Mouse (Mus musculus): ENCODE measurements around the gene Olfr738.

Olfr738 gene

GRCm38 (mm10) chr14:50407268-50407667, at the start of gene Olfr738:
Olfr738 (plus strand) TSS chr14:50407568.
- WGBS = 91% methylated on average over 1 of the region's 1 CpGs

DNA sequence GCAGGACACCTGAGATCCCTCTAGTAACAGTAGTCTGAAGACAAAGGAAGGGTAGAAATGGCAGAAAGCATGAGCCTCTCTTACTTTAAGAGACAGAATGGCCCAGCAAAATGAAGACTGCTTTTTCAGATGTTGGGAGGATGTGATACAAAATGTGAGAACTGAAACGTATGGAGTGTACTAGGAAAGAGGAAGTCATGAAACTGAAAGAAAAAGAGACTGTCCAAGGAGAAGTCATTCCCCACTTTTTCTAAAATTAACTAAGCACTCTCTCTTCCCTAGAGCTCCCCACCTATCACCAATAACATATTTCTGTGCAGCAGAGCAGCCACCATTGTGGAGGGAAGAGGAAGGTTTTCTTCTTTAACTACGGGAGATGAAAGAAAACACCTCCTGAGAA, 49.8 kb upstream of the Olfr738 start, which contains the start of gene Tlr11:
Gene Tlr11, plus strand, starts transcription at position 322 of the 400 bp plus-strand sequence.
- 65% methylated on average over 2 of the region's 2 CpGs for WGBS

DNA sequence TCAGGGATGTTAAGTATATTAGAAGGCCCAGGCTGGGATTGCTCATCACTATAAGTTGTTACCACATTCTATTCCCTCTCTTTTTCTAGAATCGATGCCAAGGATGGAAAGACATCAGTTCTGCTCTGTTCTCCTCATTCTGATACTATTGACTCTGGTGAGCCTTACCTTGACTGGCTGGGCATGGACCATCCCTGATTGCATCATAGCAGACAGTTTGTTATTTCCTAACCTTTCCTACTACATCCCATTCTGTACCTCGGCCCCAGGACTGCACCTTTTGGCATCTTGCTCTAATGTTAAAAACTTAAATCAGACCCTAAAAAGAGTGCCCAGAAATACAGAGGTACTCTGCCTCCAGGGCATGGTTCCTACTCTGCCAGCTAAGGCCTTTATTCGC, 46.9 kb upstream of the Olfr738 start:
- WGBS = 80% methylated on average over 3 of the region's 3 CpGs

- WGBS = 82% methylated on average over 2 of the region's 2 CpGs
Observed at GRCm38 (mm10) chr14:50363561-50363960, 43.8 kb upstream of the Olfr738 start.

- WGBS = 83% methylated on average over 2 of the region's 2 CpGs
Observed at GRCm38 (mm10) chr14:50380863-50381262, 26.5 kb upstream of the Olfr738 start, which contains the start of gene Olfr736. Olfr736 (plus strand) TSS chr14:50381163.

GRCm38 (mm10) chr14:50418326-50418725, 11.0 kb downstream of the Olfr738 start, which contains the start of gene Olfr739:
Olfr739 (plus strand) TSS chr14:50418626.
- WGBS = 74% methylated on average over 2 of the region's 2 CpGs

GRCm38 (mm10) chr14:50445245-50445644, 37.9 kb downstream of the Olfr738 start, which contains the start of gene Olfr740:
Olfr740 (plus strand) TSS chr14:50445545.
- 86% methylated on average over 3 of the region's 3 CpGs for WGBS
